Mouse (Mus musculus) spleen, adult 2 months (tissue): ENCODE data around the gene Rnf144a.

Experiments
- CTCF ChIP-seq: fragments of 200-500 bp; IDR thresholded peaks from 2 replicates; pipeline ENCODE4 v1.5.1; 2011; ENCODE audit warnings: mild to moderate bottlenecking, inconsistent platforms; ENCODE audit not compliant: insufficient read depth, insufficient read length, insufficient replicate concordance; ENCODE audit errors: extremely low read depth
- POLR2A ChIP-seq: fragments of 200-500 bp; IDR thresholded peaks from 2 replicates; pipeline ENCODE4 v1.6.1; 2011; ENCODE audit warnings: low read depth, low read length, inconsistent platforms

DNA sequence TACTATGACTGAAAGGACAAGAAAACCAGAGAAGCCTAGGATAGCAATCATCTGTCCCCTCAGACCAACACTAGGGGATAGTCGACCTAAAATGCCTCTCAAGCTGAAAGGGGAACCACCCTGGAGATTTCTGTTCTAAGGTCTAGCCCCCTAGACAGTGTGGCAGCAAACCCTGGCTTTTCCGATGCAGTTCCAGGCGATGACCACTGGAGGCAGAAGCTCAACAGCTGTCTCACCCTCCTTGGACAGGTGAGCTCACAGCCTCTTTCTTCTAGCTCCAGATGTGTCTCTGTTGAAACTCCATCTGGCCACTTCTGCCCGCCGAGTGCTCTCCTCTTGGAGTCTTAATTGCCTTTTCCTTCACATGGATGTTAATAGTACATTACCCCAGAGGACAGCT lies 100.1 kb downstream of the Rnf144a start:
- TF ChIP-seq CTCF (peak; percentile 83; the same call in 1 of the 2 replicates), POLR2A (no peak)
